Mouse (Mus musculus): ENCODE results near the gene Deaf1.
A peak's percentile ranks its signal among the peaks of the same experiment; 100 is the strongest.

Deaf1 gene

DNA sequence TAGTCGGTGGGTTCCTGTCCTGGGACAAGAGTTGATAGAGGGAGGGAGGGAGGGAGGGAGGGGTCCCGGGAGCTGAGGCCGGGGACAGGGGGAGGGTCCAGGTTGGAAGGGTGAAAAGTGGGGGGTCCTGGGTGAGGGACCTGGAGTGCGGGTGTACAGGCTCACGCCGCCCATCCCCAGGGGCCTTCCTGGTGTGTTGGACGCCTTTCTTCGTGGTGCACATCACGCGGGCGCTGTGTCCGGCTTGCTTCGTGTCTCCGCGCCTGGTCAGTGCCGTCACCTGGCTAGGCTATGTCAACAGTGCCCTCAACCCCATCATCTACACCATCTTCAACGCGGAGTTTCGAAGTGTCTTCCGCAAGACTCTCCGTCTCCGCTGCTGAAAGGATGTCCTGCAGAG, 33.0 kb downstream of the Deaf1 start:
- DNase-seq = no peak

DNA sequence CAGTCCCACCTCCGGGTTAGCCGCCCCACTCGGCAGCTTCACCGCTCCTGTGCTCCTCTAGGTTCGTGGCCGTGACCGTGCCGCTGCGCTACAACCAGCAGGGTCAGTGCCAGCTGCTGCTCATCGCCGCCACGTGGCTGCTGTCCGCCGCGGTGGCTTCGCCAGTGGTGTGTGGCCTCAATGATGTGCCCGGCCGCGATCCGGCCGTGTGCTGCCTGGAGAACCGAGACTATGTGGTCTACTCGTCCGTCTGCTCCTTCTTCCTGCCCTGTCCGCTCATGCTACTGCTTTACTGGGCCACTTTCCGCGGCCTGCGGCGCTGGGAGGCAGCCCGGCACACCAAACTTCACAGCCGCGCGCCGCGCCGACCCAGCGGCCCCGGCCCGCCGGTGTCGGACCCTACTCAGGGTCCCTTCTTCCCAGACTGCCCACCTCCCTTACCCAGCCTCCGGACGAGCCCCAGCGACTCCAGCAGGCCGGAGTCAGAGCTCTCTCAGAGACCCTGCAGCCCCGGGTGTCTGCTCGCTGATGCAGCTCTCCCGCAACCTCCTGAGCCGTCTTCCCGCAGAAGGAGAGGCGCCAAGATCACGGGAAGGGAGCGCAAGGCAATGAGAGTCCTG, 33.5 kb downstream of the Deaf1 start:
- peak; percentile 37 for DNase-seq

DNA sequence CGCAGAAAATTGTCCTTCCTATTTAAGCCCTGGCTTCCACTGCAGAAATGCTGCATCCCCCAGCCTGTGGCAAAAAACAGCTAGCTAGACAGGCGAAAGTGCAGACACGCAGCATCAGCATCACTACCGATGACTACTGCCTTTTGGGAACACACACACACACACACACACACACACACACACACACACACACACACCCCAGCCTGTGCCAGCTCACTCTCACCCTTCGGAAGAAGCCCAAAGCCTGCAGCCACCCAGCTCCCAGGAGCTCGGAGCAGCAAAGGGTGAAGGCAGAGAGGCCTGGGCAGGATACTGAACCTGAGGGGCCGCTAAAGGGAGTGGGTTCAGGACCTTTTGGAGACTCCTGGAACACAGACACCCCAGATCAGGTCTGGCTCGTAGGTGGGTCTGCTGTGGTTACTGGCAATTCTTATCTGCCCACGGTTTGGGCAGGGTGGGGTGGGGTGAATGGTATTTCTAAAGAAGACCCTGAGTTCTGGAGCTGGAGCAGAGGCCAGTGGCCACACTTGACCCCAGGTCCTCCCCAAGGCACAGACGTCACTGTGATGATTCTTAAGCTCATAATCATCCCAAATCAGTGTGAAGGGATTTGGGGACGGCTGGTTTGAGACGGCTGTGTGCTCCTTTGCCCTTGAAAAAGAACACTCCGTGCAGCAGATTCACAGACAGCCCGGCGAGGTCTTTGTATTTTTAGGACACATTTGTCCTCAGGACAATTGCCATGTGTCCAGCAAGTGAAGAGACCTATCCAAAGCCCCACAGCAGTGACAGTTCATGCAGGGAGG, 34.7 kb downstream of the Deaf1 start:
- DNase-seq = no peak

DNA sequence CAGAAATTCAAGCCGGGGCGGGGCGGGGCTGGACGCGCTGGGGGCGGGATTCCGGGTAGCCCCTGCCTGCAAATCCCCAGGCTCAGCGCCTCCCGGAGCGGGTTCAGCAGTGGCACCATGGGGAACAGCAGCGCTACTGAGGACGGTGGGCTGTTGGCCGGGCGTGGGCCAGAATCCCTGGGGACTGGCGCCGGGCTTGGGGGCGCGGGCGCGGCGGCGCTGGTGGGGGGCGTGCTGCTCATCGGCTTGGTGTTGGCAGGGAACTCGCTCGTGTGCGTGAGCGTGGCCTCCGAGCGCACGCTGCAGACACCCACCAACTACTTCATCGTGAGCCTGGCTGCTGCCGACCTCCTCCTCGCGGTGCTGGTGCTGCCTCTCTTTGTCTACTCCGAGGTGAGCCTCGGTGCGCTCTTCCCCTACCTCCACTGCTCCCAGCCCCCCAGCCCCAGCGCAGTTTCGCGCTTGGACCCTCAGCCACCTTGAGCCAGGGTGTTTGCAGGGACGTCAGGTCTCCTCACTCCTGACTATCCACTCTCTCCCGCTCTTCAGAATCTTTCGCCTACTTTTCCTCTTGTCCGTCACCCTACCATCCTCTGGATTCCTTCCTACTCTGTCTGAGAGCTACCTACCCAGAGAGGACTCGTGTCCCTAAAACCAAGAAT, 35.4 kb downstream of the Deaf1 start, which contains the start of gene Drd4:
Drd4 (plus strand) TSS at position 86 of the 662 bp plus-strand sequence.
- DNase-seq = peak; percentile 32

DNA sequence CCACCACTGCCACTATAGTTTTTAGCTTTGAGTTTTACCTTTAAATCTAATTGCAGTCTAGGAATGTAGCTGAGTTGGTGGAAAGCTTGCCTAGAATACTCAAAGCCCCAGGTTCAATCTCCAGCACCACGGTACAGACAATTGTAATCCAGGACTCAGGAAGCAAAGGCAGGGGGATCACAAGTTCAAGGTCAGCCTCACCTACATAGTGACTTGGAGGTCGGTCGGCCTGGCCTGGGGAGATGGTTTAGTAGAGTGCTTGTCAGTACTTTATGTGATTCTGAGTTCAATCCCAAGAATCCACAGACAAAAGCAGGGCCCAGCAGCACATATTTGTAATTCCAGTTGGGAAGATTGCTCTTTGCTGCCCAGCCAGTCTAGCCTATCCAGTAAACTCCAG, 39.4 kb downstream of the Deaf1 start:
- DNase-seq = no peak

DNA sequence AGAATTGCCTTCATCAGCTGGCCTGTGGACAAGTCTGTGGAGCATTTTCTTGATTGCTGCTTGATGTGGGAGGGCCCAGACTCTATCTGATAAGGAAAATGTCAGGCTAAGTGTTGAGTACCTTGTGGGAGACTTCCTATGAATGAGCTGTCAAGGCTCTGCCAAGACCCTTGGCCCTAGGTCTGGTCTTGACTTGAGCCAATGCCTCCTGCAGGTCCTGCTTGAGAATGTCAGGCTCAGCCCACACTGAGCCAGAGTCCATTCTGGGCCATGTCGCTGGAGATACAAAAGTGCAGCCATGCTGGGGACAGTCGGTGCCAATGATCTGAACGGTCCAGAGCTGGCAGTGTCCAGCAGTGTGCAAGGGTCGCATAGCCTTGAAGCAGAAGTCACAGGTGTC, 44.7 kb downstream of the Deaf1 start:
- DNase-seq = no peak

DNA sequence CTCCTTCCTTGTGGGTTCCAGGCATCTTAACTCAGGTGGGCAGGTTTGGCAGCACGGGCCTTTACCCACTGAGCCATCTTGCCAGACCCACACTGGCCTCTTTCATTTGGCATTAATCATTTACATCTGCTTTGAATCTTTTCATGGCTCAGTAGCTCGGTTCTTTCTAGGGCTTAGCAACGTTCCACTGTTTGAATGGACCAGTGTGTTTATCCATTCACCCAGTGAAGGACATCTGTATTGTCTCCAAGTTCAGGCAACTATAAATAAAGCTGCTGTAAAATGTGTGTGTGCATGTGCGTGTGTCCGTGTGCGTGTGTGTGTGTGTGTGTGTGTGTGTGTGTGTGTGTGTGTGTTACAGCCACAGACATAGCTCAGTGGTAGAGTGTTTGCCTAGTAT, 46.0 kb downstream of the Deaf1 start:
- DNase-seq = peak; percentile 41

DNA sequence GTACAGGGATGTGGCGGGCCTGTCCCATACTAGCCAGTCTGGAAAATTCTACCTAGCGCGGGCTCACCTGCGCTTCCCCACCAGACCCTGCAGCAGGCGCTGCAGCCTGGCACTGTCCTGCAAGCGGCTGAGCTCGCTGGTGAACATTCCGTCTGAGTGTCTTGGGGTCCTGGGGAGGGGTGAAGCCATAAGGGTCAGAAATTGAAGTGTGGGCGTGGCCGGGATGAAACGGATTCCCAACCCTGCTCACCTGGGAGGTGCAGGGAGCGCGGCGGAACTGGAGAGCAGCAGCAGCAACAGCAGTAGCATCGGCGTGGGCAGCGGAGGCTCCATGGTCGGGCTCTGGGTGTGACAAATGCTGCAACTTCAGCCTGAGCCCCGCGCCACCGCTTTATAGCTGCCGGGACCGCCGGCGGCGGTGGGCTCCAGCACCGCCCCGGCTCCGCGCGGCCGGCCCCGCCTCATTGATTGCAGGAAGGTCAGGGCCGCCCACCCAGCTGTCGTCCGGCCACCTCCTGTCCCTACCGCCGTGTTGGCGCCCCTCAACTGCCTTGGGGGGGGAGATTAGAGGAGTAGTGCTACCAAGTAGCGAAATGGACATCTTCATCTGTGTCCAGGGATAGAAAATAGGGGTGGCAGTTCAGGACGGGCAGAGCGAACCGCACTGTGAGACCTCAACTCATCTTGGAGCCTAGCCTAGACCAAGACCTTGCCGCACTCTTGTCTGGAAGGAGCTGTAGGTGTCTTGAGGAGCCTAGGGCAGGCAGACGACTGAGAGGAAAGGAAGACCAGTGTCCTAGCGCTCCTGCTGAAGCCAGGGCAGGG, 48.5 kb downstream of the Deaf1 start, which contains the start of gene Sct:
Sct (minus strand) TSS at position 368 of the 825 bp plus-strand sequence.
- peak; percentile 60 for DNase-seq

DNA sequence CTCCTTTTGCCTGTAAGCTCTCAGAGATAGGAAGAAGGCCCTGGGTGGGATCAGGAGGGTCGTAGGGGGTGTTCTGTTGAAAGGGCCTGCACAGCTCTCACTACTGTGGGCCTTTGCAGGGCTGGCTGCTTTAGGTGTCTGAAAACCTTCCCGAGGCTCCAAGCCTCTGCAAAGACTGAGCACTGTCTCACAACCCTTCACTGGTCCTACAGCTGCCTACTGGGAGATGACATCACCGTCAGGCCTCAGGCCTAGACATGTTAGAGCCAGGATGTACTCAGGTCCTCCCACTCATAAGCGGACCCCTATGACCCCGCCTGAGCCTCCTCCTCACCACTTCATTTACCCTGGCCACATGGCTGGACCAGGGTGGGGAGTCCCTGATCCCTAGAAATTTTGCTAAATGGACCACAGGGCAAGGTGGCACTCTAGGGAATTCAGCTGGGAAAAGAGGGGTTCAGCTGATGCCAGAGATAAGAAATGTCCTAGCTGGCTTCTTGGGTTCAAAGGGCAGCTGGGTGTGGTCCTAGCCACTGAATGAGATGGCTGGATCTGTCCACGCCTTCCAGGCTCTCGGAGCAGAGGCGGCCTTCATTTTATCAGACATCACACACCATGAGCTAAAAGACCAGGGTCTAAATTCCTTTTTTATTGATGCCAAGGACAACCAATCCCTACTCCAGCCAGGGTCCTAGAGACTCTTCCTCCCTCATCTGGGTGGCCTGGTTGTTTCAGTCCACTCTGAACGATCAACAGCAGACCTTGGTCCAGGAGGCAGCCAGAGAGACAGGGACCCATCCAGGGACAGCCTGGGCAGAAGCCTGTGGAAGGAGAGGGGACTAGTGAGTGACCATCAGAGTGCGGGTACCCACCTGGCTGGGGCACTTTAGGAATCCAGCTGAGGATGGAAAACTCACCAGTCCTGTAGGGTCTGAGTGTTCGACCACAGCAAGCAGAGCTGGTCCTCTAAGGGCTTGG, 49.5 kb downstream of the Deaf1 start:
- no peak for DNase-seq

DNA sequence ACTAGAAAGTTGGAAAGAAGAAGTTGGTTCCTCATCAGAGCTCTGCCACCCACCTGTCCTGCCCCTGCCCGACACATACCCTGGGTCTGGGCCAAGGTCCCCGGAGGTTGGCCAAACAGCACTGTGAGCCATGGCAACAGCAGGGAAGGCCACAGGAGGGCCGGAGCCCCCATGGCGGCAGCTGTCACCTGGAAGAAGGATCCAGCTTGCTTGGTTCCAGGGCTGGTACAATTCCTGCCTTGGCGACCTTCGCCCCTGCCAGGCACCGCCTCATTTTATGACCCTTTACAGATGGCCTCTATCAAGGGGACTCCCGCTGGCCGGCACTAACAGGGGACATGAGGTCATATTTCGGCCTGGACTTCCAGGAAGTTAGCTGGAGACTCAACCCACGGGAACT, 50.9 kb downstream of the Deaf1 start, which contains the start of gene Cdhr5:
Cdhr5 (minus strand) TSS at position 241 of the 400 bp plus-strand sequence.
- peak; percentile 82 for DNase-seq

DNA sequence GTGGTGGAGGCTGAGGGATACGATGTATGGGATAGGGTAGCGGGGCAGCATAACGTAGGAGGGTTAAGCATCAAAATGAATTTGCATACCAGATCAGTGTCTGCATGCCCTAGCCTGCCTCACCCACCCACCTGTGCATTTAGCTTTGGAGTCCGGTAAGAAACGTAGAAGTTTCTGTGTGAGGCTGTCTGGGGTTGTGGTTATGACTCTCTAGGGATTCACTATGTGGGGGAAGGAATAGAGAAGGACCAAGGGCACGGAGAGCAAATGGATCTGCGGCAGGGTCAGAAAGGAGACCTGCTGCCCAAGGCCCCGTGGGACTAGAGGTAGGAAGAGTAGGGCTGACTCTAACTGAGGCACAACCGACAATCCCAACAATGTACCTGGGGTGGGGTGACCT, 52.1 kb downstream of the Deaf1 start:
- DNase-seq = no peak

DNA sequence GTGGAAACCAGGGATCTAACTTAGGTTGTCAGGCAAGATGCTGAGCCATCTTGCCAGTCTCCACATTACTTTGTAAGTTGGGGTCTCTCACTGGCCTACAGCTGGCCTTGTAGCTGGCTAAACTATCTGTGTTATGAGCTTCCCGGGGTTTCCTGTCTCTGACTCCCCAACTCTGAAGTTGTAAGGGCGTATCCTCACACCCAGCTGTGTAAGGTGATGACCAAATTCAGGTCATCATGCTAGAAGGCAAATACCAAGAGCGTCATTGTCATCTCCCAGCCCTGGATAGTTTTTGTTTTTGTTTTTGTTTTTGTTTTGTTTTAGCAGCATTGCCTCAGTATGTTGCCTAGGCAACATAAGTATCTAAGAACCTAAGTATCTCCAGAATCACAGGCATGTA, 56.9 kb downstream of the Deaf1 start:
- no peak for DNase-seq

DNA sequence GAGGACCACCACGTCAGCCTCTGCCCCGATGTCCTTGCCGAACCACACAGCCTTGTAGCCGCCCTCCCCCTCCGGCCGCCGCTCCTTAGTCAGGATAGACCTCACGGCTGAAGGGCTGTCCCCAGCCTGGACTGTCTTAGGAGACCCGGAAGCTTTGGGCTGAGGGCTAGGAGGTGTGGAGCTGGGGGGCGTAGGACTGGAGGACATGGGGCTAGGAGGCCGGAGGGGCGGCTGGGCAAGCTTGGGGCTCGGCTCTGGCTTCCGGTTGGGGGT, 58.3 kb downstream of the Deaf1 start:
- DNase-seq = no peak

DNA sequence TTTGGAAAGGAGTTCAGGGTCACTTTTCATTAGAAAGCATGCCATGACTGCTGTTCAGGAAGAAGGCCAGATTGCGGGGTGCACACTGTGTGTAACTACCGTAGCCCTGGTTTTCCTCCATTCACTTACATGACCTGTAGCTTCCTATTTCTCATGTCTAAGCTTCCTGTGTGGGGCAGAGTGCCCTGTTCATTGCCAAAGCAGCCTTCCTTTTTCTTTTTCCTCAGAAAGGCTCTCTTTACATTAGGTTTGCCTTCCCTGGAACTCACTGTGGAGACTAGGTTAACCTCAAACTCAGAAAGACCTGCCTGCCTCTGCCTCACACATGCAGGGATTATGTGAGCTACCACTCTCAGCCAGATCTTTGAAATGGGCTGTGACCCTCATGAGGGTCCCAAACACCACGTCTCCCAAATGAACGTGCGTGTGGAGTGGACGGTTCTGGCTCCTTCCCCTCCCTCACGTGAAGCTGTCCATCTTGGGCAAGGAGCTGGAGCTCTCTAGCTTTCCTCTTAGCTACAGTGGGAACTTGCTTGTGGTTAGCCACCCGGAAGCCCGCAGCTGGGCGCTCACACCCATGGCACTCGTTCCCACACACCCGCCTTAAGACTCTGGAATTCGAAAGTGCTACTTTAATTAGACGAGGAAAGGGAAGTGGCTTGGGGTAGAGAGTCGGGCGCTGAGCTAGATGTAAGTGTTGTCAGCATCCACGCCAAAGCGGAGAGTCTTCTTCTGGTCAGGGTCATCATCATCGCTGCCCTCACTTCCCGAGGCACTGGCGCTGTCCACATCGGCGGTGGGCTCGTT, 58.8 kb downstream of the Deaf1 start:
- DNase-seq = no peak

DNA sequence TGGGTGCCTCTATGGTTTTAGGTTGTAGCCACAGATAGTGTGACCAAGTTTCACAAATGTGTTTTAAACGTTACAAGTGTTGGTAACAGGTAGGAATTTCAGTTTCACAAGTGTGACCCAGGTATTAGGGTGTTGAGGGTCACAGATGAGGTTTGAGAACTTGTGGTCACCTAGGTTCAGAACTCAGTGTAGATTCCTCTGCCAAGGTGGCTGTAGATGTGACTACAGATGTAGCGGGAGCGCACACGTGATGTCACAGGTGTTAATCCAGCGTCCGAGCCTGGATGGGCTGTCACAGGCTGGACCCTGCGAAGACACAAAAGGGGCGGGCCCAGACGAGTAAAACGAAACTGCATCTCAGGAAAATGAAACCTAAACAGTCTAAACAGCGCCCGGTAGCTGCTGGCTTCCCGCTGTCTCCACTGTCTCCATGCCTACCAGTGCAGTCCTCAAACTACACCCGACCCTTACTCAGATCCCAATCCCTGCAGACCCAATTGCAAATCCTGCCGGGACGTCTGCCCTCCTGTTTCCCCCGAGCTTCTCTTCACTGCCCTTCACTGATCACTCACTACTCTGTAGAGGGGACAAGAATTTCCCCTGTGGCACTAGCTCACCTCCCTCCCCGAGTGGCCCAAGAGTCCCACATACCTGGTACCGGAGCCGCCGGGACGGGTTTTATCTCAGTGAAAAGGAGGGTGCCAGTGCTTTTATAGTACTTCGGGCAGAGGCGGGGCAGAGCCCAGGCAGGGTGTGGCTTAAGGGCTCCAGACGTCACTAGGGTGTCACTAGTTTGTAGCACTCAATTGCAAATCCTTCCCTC, 61.5 kb downstream of the Deaf1 start, which contains the start of gene Irf7:
Irf7 (minus strand) TSS at position 743 of the 823 bp plus-strand sequence.
- DNase-seq = peak; percentile 73

DNA sequence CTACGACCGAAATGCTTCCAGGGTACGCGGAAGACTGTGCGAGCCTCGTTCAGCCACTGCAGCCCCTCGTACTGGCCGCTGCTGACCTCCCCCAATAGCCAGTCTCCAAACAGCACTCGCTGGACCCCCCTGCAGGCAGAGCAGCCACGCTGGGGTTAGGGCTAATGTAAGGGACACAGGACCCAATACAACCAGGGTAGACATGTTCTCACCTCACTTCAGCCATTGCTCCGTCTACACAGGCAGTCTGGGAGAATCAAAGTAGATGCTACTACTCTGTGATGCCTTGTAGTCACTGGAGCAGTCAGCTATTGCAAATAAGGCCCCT, 62.1 kb downstream of the Deaf1 start:
- no peak for DNase-seq

DNA sequence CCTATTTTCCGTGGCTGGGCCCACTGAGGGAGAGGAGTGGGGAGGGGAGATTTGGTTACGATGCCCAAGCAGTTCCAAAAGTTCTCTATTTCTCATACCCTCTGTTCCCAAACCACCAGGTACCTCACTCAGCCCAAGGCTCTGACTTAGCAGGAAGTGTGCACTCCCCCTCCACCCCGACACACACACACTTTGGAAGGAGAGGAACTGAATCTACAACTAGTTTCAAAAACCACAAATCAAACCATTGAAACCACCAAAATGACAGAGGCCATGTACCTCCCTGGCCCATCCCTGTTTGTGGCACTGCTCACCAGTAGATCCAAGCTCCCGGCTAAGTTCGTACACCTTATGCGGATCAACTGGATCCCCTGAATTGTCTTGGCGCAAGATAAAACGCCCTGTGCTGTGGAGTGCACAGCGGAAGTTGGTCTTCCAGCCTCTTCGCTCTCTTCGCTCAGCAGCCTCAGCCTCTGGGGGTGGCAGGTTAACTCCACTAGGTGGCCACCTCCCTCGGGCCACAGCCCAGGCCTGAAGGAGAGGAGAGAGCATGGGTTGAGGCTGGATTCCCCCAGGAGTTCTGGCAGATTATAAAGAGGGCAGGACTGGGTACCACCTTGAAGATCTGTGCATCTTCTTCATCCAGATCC, 62.6 kb downstream of the Deaf1 start:
- peak; percentile 50 for DNase-seq

DNA sequence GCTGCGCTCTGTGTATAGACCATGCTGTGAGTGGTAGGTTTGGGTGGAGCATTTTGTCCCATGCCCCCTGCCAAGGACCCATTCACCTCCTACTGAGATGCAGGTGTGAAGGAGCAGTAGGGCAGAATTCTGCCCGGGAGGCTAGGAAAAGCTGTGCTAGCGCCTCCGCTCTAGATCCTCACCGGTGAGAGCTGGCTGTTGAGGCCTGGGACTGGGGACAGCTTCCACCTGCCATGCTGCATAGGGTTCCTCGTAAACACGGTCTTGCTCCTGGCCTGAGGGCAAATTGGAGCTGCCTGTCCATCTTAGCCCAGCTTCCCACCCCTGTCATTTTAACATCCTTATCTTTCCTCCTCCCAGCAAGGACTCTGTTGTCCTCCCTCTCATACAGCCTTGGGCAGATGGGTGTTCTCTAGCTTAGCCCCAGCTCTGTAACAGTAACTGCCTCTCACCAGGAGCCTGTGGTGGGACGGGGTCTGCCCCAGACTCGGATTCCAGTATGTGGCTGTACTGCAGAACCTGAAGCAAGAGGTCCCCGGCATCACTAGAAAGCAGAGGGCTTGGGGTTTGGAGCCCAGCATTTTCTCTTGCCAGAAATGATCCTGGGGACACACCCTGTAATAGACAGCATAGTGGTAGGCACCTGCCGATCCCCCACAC, 63.3 kb downstream of the Deaf1 start:
- no peak for DNase-seq

DNA sequence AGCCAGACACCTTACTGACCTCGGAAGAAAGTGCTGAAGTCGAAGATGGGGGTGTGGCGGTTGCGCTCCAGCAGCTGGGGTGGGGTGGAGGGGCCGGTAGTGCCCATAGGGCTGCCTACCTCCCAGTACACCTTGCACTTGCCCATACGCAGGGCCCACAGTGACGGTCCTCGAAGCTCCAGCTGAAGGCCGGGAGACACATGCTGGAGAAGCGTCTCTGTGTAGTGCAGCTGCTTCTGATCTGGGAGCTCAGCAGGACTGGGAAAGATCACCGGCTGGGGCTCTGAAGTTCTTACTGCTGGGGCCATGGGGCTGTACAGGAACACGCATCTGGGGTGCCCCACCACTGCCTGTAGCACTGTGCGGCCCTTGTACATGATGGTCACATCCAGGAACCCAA, 63.9 kb downstream of the Deaf1 start:
- no peak for DNase-seq
